ENCODE assay signal across 13 mouse cellular contexts in the genomic region with DNA sequence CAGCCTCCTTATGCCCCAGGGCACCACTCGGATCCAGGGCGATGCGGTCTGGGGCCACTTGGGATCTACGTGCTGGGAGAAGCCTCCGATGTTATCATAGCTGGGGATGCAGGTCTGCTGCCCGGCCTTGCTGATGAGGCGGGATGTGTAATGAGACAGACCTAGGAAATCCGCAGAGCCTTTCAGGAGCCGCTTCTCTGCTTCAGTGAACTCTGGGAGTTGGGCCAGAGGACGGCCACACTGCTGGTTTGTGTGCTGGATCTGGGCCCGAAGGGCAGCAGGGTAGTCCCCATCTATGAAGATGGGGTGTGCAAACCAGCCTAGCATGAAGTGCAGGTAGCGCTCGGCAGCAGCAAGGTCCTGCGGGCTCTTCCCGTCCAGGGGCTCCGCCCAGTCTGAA. TPM values are rescaled to one million over a fixed set of nuclear protein-coding genes. Genes with fewer than 3 reads are reported as not detected.
DNase-seq lines count a peak whose midpoint lies in the region; ATAC-seq and TF ChIP-seq lines count a peak whose summit lies in the region.
"Had no signal": no experiment of that assay in that cellular context is flagged by ENCODE, and none has a peak within 500 bp of the region (broad histone marks: within the 10 kb centered on the region; RNA-seq: fewer than 3 reads in every experiment).

No protein-coding gene starts in this region.

- no peaks in the 10 kb centered on the region for H3K27me3 ChIP-seq in kidney, adult 2 months (replicated peaks; ENCODE audit: control insufficient read depth, insufficient read depth, low read length)
- H3K27me3 ChIP-seq in heart, embryonic 10.5 days (ENCODE audit: insufficient read depth, poor library complexity, severe bottlenecking), result no peaks in the 10 kb centered on the region
- H3K27me3 ChIP-seq: embryonic facial prominence, embryonic 12.5 days had no signal

- TF ChIP-seq CTCF in kidney, adult 2 months (conservative IDR thresholded peaks at IDR 0.05; ENCODE audit: insufficient read depth, insufficient read length, low read depth, low read length), result no peak

- H3K4me1 ChIP-seq in kidney, adult 2 months (ENCODE audit: control insufficient read depth, insufficient read depth, low read length), result no peaks in the 10 kb centered on the region
- no peaks in the 10 kb centered on the region for H3K4me1 ChIP-seq in heart, embryonic 10.5 days
- H3K4me1 ChIP-seq: embryonic facial prominence, embryonic 12.5 days; limb, embryonic 10.5 days had no signal

- no peak overlapping the region for H3K4me3 ChIP-seq in kidney, adult 2 months (ENCODE audit: insufficient read depth, low read depth, low read length)
- H3K4me3 ChIP-seq in heart, embryonic 10.5 days, result no peak overlapping the region
- H3K4me3 ChIP-seq: embryonic facial prominence, embryonic 12.5 days; limb, embryonic 10.5 days had no signal

- H3K27ac ChIP-seq in kidney, adult 2 months (ENCODE audit: insufficient read depth, low read depth, low read length), result no peak overlapping the region
- H3K27ac ChIP-seq in heart, embryonic 10.5 days, result no peak overlapping the region
- H3K27ac ChIP-seq: embryonic facial prominence, embryonic 12.5 days; limb, embryonic 10.5 days had no signal

- no peaks in the 10 kb centered on the region for H3K9me3 ChIP-seq in heart, embryonic 10.5 days
- H3K9me3 ChIP-seq: limb, embryonic 10.5 days had no signal

- ATAC-seq in frontal cortex, adult (ENCODE audit: low TSS enrichment), result peak; percentile 64
- ATAC-seq: activated CD4-positive, CD25-positive, alpha-beta regulatory T cell, adult 4 months had no signal

- no peaks in the 10 kb centered on the region for H3K36me3 ChIP-seq in kidney, adult 2 months (ENCODE audit: control insufficient read depth, insufficient read depth, low read length)
- H3K36me3 ChIP-seq in heart, embryonic 10.5 days, result no peaks in the 10 kb centered on the region
- H3K36me3 ChIP-seq: embryonic facial prominence, embryonic 12.5 days had no signal

- TF ChIP-seq POLR2A in kidney, adult 2 months (IDR thresholded peaks at IDR 0.05; ENCODE audit: low read depth, low read length), result no peak

- 48% methylated on average over 16 of the region's 16 CpGs for WGBS in kidney, adult 2 months
- WGBS in heart, embryonic 10.5 days, result 89% methylated on average over 16 of the region's 16 CpGs

- no peak for DNase-seq in frontal cortex, postnatal 14 days (ENCODE audit: low spot score in 2 of 2)
- peak; percentile 24 for DNase-seq in testis, postnatal 14 days (ENCODE audit: low spot score)
- no peak for DNase-seq in testis, postnatal 10 days (ENCODE audit: low spot score)
- DNase-seq in kidney, adult 2 months, result peak; percentile 93
- DNase-seq in right cerebral cortex, postnatal 25 days, result peak; percentile 34
- no peak for DNase-seq in natural killer cell, adult 2 months (ENCODE audit: low spot score in 2 of 2)
- no peak for DNase-seq in heart, embryonic 10.5 days (ENCODE audit: low spot score)
- DNase-seq: B cell, adult 2 months had no signal

RNA-seq across cellular contexts. Expression of a gene that starts 24.2 kb away (rescaled TPM):
- 0.03 and 0.05 TPM in 2 replicates for polyA plus RNA-seq in kidney, adult 2 months (2012; rRNA removed)
- polyA plus RNA-seq in heart, embryonic 10.5 days (2016; fragmentation: Nextera tagmentation; extraction: Ambion mirVana), result 0.09 and 0.11 TPM in 2 replicates
- polyA plus RNA-seq: heart, embryonic 16.5 days had no signal

RNA-seq across cellular contexts. Expression of a gene that starts 55.6 kb away (rescaled TPM):
- polyA plus RNA-seq in kidney, adult 2 months (2012; rRNA removed), result 7.2 and 8.3 TPM in 2 replicates
- 233 and 248 TPM in 2 replicates for polyA plus RNA-seq in heart, embryonic 10.5 days (2016; fragmentation: Nextera tagmentation; extraction: Ambion mirVana)

Comparison
In these comparisons a context has a peak if more than half of its experiments do, and no peak if none do; other contexts are left out.
1. DNase-seq: peak in testis, postnatal 14 days (single experiment), kidney, adult 2 months (single experiment) and right cerebral cortex, postnatal 25 days (single experiment); none in frontal cortex, postnatal 14 days (0 of 2), testis, postnatal 10 days (single experiment), natural killer cell, adult 2 months (0 of 2) and heart, embryonic 10.5 days (single experiment).
2. RNA of a gene that starts 55.6 kb away (polyA plus RNA-seq): 233 to 248 TPM in heart, embryonic 10.5 days; 7.2 to 8.3 TPM in kidney, adult 2 months; every median in the first group is over 10 times any median in the second.